Mouse (Mus musculus): ENCODE data around the gene Imp3.
A peak's percentile ranks its signal among the peaks of the same experiment; 100 is the strongest.
"Not testable (repeated sequence)": the region's sequence is repeated elsewhere in the genome, so short reads cannot be mapped to it uniquely, and the experiment has no call there.

Gene Imp3

GRCm38 (mm10) chr9:56937223-56938160 is at the start of gene Imp3:
TSS of gene Imp3 (plus strand) at chr9:56937475.
- peak; percentile 93 to 96 for DNase-seq

GRCm38 (mm10) chr9:56887581-56887980 is 49.7 kb upstream of the Imp3 start:
- no peak for DNase-seq

DNA sequence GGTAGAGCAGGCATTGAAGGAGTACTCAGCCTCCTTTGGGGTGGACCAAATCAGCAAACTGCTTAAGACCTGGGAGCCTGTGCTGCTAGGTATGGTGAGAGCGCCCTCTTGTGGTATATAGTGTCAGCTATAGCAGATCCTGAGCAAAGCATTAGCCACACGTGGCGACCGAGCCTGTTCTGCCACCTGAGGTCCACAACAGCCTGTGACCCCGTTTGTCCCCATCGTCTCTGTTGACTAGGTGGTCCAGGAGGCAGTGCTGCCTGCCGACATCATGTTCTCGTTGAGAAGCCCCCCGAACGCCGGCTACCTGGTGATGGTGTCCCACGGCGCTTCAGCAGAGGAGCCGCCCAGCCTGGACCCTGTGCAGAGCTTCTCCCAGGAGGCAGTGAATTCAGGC is 47.5 kb upstream of the Imp3 start:
- peak; percentile 50 to 68 for DNase-seq

DNA sequence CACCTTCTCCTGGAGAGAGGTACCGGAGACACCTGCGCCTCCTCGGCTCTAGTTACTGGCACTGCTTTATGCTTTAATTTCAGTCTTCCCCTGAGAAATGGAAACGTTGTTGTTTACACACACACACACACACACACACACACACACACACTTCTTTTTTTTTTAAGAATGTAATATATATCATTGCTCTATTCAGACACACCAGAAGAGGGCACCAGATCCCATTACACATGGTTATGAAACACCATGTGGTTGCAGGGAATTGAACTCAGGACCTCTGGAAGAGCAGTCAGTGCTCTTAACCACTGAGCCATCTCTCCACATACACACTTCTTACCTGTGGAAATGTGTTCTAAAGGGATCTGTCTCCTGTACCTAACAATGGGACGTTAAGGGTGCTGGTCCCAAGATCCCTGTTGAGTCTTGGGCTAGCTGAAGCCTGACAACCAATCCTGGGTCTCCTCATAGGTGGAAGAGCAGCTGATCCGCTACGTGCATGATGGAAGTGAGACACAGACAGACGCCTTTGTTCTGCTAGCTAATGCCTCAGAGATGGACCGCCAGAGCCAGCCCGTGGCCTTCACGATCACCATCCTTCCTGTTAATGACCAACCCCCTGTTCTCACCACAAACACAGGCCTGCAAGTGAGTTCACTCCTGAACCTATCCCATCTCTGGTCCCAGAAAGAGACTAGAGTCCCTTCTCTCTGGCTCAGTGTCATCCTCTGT is 46.6 kb upstream of the Imp3 start:
- no peak for DNase-seq

GRCm38 (mm10) chr9:56891517-56892011 is 45.7 kb upstream of the Imp3 start:
- DNase-seq: peak; percentile 66 to 76

- DNase-seq: no peak
Observed at GRCm38 (mm10) chr9:56892111-56892510, 45.2 kb upstream of the Imp3 start.

DNA sequence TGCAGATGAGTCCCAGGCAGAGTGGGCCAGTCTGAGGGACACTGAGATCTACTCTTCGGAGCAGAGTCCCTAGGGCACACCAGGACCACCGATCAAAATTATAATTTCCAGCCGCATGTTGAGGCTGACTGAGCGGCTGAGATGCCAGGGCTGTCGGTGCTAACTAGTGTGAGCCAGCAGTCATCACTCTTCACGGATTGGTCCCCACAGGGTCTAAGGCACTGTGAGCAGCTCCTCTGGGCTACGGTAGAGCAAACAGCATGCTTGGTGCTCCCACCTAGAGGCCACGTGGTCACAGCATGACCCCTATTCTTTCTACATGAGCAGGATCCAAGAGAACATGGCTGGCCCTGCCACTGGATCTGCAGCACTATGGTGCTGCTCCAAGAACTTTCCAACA is 44.0 kb upstream of the Imp3 start:
- DNase-seq: no peak

- peak in 1 of 2 experiments; percentile 50 for DNase-seq
Observed at GRCm38 (mm10) chr9:56894006-56894405, 43.3 kb upstream of the Imp3 start.

DNA sequence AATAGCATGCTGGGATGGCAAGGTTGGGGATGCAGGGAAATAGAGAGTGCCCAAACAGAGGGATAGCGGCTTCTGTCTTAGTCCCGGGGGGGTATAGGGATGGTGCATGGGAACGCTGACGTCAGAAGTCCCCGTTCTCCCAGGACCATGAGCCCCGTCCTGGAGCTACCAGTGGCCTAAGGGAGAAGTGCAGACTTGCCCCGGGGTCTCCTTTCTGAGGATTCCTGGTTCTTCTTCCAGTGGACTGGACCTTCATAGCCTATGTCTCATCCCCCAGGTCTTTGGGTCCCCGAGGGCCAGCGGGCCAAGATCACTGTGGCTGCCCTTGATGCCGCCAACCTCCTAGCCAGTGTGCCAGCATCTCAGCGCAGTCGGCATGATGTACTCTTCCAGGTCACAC is 40.5 kb upstream of the Imp3 start:
- no peak for DNase-seq

DNA sequence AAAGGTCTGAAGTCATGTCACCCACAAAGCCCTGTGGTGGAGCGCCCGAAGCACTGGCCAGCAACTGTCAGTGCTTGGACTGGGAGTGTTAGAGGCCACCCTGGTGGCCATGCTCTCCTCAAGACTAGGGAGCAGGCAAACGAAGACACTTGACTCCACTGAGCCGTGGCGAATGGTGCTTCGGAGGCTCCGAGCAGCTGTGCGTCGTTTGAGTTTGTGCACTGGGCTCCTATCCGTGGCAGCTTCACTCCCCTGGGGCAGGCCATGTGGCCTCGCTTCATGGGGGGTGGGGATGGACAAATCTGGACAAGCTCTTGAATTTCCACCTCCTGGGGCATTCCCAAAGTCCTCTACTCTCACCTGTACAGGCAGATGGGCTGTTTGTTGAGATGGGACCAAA is 37.9 kb upstream of the Imp3 start:
- no peak for DNase-seq

DNA sequence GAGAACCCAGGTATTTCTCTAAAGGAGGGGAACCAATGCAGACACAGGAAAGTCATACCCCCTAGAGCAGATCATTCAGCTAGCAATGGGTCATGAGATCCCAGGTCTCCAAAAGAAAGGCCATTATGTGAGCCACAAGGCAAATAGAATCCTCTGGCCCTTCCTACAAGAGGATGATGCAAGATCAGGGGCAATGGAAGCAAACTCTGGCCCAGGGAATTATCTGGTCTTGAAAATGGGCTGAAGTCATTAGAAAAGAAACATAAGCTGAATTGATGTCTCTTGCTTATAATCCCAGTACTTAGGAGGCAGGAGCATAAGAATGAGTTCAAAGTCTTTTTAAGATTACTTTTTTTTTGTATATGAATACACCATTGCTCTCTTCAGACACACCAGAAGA is 37.2 kb upstream of the Imp3 start:
- no peak for DNase-seq

DNA sequence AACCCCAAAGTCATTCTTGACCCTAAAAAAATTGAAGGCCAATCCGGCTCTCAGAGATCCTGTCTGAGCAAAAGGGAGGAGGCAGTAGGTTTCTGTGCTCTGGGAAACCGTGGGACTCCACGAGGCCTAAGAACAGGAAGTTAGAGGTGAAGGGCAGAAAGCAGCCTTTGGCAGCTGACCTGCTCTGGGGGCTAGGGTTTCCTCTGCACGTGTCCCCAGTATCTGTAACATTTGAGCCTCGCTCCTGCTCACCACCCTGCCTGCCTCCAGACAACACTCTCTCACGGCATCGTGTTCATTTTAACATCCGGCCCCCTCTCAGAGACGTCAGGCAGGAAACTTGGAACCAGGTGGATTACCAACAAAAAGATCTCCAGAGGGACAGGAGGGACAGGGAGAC is 36.7 kb upstream of the Imp3 start:
- no peak for DNase-seq

DNA sequence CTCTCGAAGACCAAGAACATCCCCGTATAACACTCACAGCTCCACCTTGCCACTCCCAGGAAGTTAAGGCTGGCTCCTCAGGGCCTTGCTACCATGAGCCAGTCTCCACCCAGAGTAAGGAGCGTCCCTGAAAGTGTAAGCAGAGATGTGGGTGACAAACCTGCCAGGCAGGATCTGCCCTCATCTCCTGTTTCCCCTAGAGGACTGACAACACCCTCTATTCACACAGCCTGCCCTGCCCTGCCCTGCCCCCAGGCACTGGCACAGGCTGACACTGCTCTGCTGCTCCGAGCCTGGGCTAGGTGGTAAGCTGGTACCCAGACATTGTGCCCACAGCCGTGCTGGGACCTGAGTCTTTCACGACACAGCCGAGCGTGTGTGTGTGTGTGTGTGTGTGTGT is 36.1 kb upstream of the Imp3 start:
- peak; percentile 61 to 75 for DNase-seq

GRCm38 (mm10) chr9:56903662-56904061 is 33.6 kb upstream of the Imp3 start:
- DNase-seq: no peak

- no peak for DNase-seq
Observed at GRCm38 (mm10) chr9:56907549-56907948, 29.7 kb upstream of the Imp3 start.

- not testable (repeated sequence) for DNase-seq
Observed at GRCm38 (mm10) chr9:56909991-56910390, 27.3 kb upstream of the Imp3 start.

- DNase-seq: no peak
Observed at GRCm38 (mm10) chr9:56911017-56911416, 26.3 kb upstream of the Imp3 start.

- peak in 1 of 2 experiments; percentile 28 for DNase-seq
Observed at GRCm38 (mm10) chr9:56913991-56914390, 23.3 kb upstream of the Imp3 start.

- no peak for DNase-seq
Observed at GRCm38 (mm10) chr9:56915116-56915515, 22.2 kb upstream of the Imp3 start.

DNA sequence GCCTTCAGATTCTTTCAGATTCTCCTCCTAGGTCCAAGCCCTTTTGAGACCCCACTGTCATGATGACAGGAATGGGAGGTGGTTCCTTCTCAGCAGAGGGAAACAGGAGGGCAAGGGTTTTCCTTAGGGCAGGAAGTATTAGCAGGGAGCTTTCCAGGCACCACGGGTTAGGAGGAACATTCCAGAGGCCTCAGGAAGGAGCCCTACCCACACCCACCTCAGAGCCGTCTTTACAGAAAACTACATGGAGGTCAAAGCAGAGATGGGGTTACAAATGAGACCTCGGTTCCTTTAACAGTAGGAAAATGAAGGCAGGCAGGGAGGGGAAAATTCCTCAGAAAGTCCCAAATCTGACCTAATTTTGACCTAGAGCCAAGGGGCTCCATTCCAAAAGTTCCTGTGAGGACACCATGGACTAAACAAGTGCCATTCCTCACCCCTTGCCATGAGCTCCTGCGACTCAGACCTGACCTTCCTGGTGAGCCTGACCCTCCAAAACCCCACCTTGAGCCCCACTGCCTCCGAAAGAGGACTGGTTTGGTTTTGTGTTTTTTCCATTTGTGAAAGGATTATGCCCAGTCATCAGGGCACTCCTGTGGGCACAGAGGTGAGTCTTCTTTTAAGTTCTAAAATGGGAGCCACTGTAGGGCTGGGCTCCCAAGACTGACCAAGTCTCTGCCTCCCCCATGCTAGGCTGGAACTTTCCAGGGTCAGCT is 21.4 kb upstream of the Imp3 start:
- peak in 1 of 2 experiments; percentile 40 for DNase-seq

DNA sequence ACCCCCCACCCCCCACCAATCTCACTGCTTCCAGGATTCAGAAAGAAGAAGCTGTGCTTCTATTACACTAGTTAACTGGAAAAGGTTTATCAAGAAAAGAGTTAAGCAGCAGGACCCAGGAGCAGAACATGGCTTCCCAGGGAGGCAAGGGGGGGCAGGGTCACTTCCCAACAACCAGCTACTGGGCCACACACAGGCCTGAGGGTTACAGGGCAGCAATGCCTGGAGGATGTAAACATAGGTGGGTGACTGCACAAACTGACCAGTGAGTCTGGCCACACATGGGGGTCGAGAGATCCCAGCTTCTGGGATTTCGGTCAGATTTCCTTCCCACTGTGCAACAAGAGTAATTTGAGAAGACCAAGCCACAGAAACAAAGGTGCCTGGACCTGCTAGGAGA is 20.1 kb upstream of the Imp3 start:
- DNase-seq: no peak

GRCm38 (mm10) chr9:56918466-56918865 is 18.8 kb upstream of the Imp3 start:
- no peak for DNase-seq

GRCm38 (mm10) chr9:56922746-56923145 is 14.5 kb upstream of the Imp3 start:
- no peak for DNase-seq

All from lung, adult 18-20 months (tissue).